Mouse (Mus musculus) macrophage (primary cell): Measurements from ENCODE around the gene Tmem129. TPM values are rescaled to one million over a fixed set of nuclear protein-coding genes. Genes with fewer than 3 reads are reported as not detected.

Experiments used
- H3K27ac ChIP-seq: fragments of 350-480 bp; formaldehyde crosslinking; 2 replicates; pipeline ENCODE4 v1.9.0; 2021
- H3K36me3 ChIP-seq: fragments of 350-480 bp; formaldehyde crosslinking; 2 replicates; pipeline ENCODE4 v1.9.0; 2021; ENCODE audit errors: inconsistent target
- H3K4me3 ChIP-seq: fragments of 350-480 bp; formaldehyde crosslinking; 2 replicates; pipeline ENCODE4 v1.9.0; 2021; ENCODE audit errors: inconsistent target
- H3K79me2 ChIP-seq: fragments of 350-480 bp; formaldehyde crosslinking; 2 replicates; pipeline ENCODE4 v1.9.0; 2021; ENCODE audit errors: inconsistent target
- WGBS: methylation state at CpG from one replicate; pipeline ENCODE4 v1.1.7; 2026; ENCODE audit warnings: inconsistent platforms; ENCODE audit not compliant: missing documents; 5-methylcytosine and 5-hydroxymethylcytosine counted together
- polyA plus RNA-seq: library from polyadenylated mRNA; stranded (reverse); fragments of 250-400 nt; gene quantifications from 3 replicates; pipeline ENCODE4 v1.2.4, GENCODE M21; 2018; ENCODE audit warnings: inconsistent platforms

Gene Tmem129
- polyA plus RNA-seq, 1 experiment from 2014 or later: 11.7 TPM

GRCm38 (mm10) chr5:33605314-33605713 lies 52.9 kb downstream of the Tmem129 start:
- WGBS: 95% methylated on average over 5 of the region's 5 CpGs
- Histone ChIP-seq H3K79me2 (no peaks in the 10 kb centered on the region), H3K36me3 (peaks cover 36% of the 10 kb centered on the region; the same call in 1 of the 2 replicates), H3K4me3 (no peak overlapping the region), H3K27ac (no peak overlapping the region)

Other genes starting within 250 kb of the Tmem129 start
- gene Nkx1-1, start 224.4 kb downstream of the Tmem129 start, polyA plus RNA-seq: not detected in 3 replicates
- gene Fam53a, start 28.8 kb downstream of the Tmem129 start, polyA plus RNA-seq: 9.3 to 21.4 TPM (median 18.9 TPM) in 3 replicates
- 0.10 to 0.23 TPM in 2 of 3 replicates, not detected in the other for gene Gm9903, start 28.5 kb downstream of the Tmem129 start, polyA plus RNA-seq
- 28.4 to 65.1 TPM (median 34.0 TPM) in 3 replicates for gene Slbp, start 5.8 kb downstream of the Tmem129 start, polyA plus RNA-seq
- 6.1 to 26.7 TPM (median 22.0 TPM) in 3 replicates for gene Tacc3, start 288 bp downstream of the Tmem129 start, polyA plus RNA-seq
- not detected in 3 replicates for gene Fgfr3, start 63.3 kb upstream of the Tmem129 start, polyA plus RNA-seq
- 18.0 to 31.8 TPM (median 23.1 TPM) in 3 replicates for gene Letm1, start 124.4 kb upstream of the Tmem129 start, polyA plus RNA-seq
- 12.0 to 50.3 TPM (median 18.1 TPM) in 3 replicates for gene Nsd2, start 162.3 kb upstream of the Tmem129 start, polyA plus RNA-seq